Mouse (Mus musculus): ENCODE results near the gene Net1.

GRCm38 (mm10) chr13:3908262-3908661 lies 9.8 kb downstream of the Net1 start:
- TF ChIP-seq CTCF (IDR thresholded peaks at IDR 0.05; ENCODE audit: low read depth): no peak
- no peak for TF ChIP-seq EP300 (IDR thresholded peaks at IDR 0.05; ENCODE audit: low read depth)

All from heart, postnatal 0 days (tissue).